Mouse (Mus musculus) NIH3T3 (cell line): ENCODE data around the gene Dclre1c.
A peak's percentile ranks its signal among the peaks of the same experiment; 100 is the strongest.
"Not testable (repeated sequence)": the region's sequence is repeated elsewhere in the genome, so short reads cannot be mapped to it uniquely, and the experiment has no call there.

Experiments used
- DNase-seq: peaks from one replicate; pipeline ENCODE4 v3.0.0-alpha.2; 2012; ENCODE audit warnings: low read depth

The Dclre1c gene

DNA sequence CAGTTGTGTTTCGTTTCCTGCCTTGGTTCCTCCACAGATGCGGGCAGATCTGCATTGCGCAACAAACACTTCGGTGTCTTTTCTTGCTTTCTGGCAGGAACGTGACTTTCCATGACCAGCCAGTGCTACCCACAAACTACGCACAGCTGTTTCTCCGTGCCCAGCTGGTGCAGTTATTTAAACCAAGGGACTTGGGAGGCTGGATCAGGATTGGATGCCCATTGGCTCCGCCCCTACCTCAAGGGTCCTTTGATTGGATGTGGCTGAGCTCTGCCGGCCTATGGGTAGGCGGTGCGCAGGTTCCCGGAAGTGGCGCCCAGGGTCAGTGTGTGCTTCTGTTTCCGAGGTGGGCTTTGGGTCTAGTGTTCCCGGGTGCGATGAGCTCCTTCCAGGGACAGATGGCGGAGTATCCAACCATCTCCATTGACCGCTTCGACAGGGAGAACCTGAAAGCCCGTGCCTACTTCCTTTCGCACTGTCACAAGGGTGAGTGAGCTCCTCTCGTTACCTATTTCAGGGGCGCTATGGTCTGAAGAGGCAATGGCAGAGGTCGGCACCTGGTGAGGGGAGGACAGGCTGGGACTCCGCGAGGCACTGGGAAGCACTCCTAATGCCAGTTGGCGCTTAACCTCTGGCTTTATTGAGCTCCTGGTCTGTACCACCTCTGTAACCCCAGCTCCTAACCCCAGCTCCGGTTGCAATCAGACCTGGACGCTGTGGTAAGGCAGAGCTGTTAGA is at the start of gene Dclre1c:
Gene Dclre1c (plus strand): TSS at position 291 of the 738 bp plus-strand sequence.
- DNase-seq = peak; percentile 92

DNA sequence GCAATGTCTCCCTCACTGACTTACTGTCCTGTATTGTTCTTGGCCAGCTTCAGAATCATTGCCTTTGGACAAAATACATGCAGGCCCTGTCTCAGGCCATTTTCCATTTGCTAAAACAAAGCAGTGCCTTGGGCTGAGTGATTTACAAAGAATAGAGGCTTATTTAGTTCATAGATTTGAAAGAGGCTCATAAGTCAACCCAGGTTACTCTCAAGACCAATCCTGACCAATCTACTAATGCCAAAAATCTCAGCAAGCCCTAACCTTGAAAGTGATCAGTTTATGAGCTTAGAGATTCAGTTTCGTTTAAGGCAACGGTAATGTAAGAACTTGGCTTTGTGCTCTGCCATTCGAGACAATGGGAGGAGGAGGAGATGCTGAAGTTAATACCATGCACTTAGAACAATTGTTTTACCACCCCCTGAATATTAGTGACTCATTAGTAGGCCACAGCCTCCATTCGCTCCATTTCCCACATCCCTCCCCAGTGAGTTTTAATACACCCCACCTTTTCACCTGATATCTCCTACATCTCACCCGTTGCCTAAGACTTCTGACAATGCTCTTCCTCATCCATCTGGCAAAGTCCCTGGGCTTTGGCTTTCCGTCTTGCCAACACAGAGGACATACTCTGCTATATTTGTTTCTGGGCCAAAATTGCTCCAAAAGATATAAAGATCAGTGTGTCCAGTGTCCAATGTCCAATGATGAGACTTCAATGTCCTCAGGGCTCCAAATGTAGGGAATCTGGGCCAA is 36.6 kb upstream of the Dclre1c start:
- no peak for DNase-seq

- no peak for DNase-seq
These were observed 32.0 kb upstream of the Dclre1c start for GRCm38 (mm10) chr2:3391945-3392344.

DNA sequence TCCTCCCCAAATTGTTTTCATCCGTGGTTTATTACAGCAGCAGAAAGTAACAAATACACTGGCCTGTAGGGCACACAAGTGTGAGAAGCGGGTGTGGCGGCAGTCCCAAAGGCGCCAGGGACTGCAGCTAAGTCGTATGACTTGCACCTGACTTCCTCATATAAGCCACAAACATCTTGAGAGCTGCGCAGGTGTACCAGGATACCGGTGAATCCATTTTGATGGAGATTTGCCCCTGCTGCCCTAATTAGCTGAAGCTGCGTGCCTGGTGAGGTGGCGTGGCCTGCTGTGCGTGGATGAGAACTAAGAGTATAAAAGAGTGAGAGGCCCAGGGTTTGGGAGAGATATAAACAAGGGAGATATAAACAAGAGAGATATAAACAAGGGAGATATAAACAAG is 26.8 kb upstream of the Dclre1c start, which contains the start of gene Olah:
Gene Olah (minus strand): TSS at position 101 of the 400 bp plus-strand sequence.
- DNase-seq = not testable (repeated sequence)

- no peak for DNase-seq
These were observed 17.9 kb upstream of the Dclre1c start for GRCm38 (mm10) chr2:3405981-3406380.

GRCm38 (mm10) chr2:3407756-3408155 is 16.2 kb upstream of the Dclre1c start:
- DNase-seq = no peak

GRCm38 (mm10) chr2:3414241-3414640 is 9.7 kb upstream of the Dclre1c start:
- peak; percentile 80 for DNase-seq

- peak; percentile 52 for DNase-seq
These were observed 8.3 kb upstream of the Dclre1c start for GRCm38 (mm10) chr2:3415676-3416075.

GRCm38 (mm10) chr2:3418883-3419431 is 5.0 kb upstream of the Dclre1c start:
- DNase-seq = peak; percentile 97

- DNase-seq = no peak
These were observed 3.8 kb upstream of the Dclre1c start for GRCm38 (mm10) chr2:3420157-3420556.

GRCm38 (mm10) chr2:3422548-3422947 is 1.4 kb upstream of the Dclre1c start, which contains the start of gene Meig1:
Gene Meig1, minus strand, starts transcription at chr2:3422648.
- DNase-seq = no peak

DNA sequence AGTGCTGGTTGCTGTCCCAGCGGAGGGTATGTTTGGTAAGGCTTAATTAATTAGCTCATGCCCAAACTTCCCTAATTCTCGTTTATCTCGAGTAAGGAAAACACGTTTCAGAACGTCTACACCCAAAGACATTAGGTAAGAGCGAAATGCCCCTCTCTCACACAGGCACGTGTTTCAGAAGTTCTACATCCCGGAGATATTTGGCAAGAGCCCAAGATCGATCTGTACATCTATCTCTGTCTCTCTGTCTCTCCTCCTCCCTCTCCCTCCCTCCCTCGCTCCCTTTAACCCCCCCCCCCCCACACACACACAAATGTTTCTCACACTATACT is 614 bp downstream of the Dclre1c start:
- DNase-seq = no peak

DNA sequence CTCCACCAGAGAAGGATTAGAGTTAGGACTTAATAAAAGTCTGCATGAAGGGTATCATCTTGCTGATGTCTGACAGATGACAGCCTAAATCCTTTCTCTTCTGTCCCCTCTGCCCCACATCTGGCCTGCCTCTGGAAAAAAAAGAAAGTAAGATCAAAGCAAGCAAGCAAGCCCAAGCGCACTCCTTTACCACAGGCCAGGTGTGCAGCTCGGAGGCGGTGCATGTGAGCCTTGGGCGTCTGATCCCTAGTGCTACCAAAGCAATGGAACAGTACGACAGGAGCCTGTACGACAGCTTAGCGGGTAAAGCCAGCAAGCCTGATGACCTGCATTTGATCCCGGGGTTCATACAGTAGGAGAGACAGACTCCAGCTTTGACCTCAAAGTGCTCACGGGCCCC is 7.0 kb downstream of the Dclre1c start:
- DNase-seq = no peak

GRCm38 (mm10) chr2:3435369-3436061 is 11.6 kb downstream of the Dclre1c start:
- DNase-seq = no peak

DNA sequence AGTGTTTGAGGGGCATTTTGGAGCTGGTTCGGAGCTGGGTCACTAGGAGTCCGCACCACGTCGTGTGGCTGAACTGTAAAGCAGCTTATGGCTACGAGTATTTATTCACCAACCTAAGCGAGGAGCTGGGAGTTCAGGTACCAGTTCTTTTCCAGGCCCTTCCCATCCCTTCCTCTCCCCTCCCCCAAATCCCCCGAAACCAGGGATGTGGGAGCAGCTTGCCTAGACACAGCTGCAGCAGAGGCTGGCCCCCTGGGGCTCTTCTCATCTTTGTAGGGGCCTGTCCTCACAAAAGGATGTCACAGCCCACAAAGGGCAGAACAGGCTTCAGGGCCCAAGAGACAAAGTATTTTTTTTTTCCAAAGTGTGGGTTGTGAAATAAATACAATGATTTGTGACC is 14.0 kb downstream of the Dclre1c start:
- DNase-seq = no peak

DNA sequence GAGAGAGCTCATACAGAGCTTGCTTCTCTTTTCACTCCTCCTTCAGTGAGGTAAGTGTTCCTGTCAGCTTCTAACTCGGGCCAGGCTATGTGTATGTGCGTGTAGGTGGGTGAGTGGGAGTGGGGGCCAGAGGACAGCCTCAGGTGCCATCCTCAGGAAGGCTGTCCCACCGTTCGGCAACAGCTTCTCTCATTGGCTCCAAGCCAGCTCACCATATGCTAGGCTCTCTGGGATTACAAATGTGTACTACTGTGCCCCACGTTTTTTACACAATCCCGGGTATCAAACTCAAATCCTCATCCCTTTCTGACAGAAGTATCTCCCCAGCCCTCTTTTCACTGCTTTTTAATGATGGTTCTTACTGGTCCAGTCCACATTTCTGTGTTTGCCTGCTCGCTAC is 20.3 kb downstream of the Dclre1c start:
- no peak for DNase-seq

GRCm38 (mm10) chr2:3445984-3446383 is 22.1 kb downstream of the Dclre1c start:
- no peak for DNase-seq

DNA sequence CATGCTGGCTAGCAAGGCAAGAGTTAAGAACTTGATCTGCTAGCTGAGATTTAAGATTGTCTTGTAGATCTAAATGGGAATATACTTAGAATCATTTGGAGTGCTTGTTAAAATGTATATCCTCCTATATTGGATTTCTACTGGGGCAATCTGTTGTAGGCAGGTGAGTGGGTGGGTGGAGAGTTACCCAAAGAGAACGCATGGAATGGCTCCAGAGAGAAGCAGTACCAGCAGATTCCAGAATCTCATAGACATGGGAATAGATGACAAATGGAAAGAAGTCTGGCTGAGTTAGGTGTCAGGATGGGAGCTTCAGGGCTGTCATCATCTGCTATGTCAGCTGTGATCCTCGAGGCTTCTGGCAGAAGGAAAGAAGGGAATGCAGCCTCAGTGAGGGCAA is 25.5 kb downstream of the Dclre1c start:
- no peak for DNase-seq

- DNase-seq = peak; percentile 11
These were observed 29.2 kb downstream of the Dclre1c start for GRCm38 (mm10) chr2:3453096-3453495.

GRCm38 (mm10) chr2:3456590-3456989 is 32.7 kb downstream of the Dclre1c start:
- no peak for DNase-seq

DNA sequence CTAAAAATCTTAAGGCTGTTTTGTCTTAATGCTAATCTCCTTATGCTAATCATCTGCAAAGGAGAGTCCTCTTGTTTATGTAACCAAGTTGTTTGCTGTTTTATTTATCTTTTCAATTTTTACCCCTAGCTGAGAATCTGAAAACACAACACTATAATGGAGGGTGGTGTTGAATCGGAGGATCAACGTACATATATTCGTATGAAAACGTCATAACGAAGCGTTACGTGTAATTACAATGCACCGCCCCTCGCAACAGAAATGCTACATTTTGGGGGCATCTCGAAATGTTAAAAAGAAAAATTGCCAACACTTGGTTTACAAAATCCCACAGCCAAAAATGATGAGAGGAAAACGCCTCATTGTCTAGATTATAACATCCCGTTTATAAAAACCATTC is 50.0 kb downstream of the Dclre1c start:
- DNase-seq = no peak

GRCm38 (mm10) chr2:3474361-3474805 is 50.5 kb downstream of the Dclre1c start:
- peak; percentile 81 for DNase-seq
